Mouse (Mus musculus) gastrocnemius, adult 18-20 months (tissue): ENCODE measurements around the gene Casp7. TPM values are rescaled to one million over a fixed set of nuclear protein-coding genes. Genes with fewer than 3 reads are reported as not detected.
A peak's percentile ranks its signal among the peaks of the same experiment; 100 is the strongest.
"Not testable (repeated sequence)": the region's sequence is repeated elsewhere in the genome, so short reads cannot be mapped to it uniquely, and the experiment has no call there.

ENCODE experiments used
- DNase-seq: peaks from one replicate; pipeline ENCODE4 v3.0.0; 2021; ENCODE audit warnings: low spot score
- total RNA-seq, 2 experiments: library from RNA; stranded (reverse); gene quantifications; 2 replicates each; pipeline ENCODE4 v1.2.3; 2021

The Casp7 gene
- total RNA-seq, 2 experiments from 2014 or later, result 3.3 to 3.7 TPM

DNA sequence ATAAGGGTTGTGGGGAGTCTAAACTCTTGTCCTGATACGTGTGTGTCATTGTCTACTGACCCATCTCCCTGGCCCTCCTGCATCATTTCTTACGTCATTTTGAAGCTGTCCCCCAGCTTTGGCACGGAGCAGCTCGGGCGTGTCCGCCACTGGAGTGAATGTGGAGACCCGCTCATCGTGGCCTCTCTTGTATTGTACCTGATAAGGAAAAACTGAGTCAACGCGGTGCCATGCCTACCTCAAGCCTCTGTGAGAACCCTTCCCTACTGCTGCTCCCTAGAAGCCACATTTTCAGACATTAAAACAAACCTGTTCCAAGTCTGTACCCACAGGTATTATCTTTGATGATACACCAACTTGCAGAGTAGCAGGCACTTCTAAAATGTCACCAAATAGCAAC, 15.5 kb upstream of the Casp7 start:
- no peak for DNase-seq

DNA sequence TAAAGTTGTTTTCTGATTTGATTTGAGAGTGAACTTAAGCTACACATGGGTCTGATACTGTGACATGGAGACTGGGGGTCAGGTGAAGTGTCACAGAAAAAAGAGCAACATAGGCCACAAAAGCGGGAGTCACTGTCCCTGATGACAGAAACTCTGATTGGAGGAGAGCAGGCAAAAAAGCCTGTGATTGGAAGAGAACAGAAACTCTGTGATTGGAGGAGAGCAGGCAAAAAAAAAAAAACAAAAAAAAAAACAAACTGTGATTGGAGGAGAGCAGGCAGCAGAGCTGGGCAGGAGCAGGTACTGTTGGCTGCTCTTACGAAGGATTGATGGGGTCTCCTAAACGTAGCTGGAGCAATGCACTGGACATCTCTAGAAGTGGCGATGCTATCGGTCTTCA, 11.4 kb upstream of the Casp7 start:
- DNase-seq, result no peak

DNA sequence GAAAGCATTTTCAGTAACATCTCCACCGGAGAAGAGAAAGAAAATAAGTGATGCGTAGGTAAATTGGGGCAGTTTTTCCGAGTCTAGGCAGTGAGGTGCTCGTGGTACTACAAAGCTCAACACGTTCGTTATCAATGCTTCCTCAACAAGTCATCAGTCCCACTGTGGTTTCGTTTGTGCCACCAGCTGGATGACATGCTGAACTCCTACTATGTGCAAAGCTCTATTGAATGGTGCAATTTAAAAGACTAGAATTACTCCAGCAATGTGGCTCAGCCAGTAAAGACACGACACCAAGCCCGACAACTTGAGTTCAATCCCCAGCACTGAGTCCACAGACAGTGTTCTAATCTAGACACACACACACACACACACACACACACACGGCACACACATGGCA, 10.8 kb upstream of the Casp7 start:
- DNase-seq, result no peak

DNA sequence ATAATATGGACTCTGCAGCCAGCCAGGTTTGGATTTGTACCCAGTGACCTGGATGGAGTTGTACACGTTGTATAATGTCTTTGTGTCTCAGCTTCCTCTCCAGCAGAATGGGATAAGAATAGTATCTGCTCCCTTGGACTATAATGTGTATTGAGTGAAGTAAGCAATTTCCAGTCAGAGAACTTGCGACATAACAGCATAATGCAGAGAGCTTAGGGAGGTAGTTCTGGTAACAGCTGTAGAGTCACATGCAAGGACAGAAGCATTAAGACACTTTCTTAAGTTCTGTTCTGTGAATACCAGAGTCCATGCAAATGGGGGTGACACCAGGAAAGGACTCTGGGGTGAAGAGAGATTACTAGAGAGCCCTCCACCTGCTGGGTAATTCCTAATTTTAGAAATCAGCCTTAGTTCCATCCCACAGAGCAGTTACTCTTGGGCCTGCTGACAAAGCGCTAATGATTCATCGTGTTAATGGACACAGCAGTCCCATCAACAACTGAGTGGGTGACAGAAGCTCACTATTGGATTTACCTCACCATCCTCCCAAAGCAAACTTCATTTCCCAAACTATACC, 9.1 kb upstream of the Casp7 start:
- peak; percentile 43 for DNase-seq

DNA sequence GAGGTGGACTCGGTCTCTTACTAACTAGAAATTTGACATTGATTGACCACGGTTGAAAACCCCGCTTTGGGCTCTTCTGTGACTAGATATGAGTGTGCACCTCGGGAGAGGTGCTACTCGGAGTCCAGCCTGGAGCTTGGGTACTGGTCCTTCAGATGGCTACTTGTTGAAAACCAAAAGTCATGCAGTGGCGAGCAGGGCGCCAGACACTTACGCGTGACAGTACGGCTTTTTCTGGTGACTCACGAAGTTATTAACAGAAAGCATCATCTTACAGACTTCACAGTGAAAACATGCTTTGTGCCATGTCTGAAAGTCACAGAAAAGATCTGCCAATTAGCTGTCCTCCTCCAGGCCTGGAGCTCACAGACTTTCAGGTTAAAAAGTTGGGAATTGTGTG, 7.8 kb upstream of the Casp7 start:
- peak; percentile 81 for DNase-seq

DNA sequence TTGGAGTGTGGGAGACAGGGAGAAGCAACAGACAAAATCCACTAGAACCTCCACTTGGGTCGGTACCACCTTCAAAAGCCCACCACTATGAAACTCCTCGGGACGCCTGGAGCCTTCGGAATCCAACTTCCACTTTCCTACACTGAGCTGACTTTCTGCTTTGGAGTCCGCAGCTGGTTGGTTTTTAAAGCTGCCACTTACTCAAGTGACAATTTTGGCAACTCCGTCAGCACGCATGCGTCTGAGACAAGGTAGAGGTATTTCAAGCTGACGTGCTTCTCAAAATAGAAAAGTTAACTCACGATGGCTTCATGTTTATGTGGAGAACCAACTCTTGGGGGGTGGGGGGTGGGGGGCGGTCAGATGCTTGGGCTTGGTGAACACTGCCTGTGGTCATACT, 7.0 kb upstream of the Casp7 start, which contains the start of gene Nrap:
Nrap (minus strand) TSS at position 159 of the 400 bp plus-strand sequence.
- DNase-seq, result peak; percentile 84

DNA sequence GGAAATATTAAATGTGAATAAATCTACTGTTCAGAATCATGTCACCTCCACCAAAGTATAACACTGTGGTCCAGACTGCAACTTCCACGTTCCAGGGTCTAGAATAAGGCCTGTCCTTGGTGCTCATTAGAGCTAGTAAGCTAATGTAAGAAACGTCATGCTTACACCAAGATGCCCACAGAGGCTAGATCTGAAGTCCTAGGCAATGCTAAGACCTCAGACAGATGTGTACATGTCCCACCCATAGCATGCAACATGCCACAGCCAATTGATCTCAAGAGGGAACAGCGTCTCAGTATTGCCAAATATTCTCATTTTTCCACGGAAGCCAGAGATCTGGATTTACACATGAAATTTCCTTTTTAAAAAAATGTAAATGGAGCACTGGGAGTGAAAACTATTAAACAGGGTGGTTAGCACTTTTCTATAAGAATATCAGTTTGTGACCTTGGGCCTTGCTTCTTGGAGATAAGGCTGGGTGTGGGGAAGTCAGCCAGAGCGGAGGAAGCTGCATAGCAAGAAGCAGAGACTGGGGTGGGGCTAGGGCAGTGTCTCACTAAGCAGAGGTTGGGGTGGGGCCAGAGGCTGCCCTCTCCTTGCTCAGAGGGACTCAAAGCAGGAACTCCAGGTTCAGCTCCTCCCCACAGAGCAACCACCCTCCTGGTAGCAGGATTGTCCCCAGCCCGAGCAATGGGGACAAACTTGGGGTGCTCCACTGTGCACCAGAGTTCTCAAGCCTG, 5.5 kb upstream of the Casp7 start:
- DNase-seq, result no peak

DNA sequence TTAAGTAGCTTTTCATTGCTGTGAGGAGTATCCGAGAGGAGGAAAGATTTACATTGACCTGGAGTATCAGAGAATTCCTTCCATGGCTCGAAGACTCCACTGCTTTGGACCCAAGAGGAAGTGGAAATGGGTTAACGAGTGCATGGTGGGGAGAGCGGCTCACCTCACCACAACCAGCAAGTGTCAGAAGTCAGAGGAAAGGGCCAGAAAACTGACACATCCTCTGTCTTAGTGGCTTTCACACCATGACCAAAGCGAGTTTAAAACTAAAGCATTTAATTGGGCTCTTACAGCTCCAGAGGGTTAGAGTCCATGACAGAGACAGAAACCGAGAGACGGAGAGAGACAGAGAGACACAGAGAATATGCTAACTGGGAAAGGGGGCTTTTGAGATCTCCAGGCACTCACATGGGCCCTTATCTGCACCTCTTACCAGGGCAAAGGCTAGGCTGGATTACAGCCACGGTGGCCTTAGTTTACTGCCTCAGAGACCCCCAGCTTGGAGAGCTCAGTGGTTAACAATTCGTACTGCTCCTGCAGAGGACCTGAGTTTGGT, 3.5 kb upstream of the Casp7 start:
- no peak for DNase-seq

DNA sequence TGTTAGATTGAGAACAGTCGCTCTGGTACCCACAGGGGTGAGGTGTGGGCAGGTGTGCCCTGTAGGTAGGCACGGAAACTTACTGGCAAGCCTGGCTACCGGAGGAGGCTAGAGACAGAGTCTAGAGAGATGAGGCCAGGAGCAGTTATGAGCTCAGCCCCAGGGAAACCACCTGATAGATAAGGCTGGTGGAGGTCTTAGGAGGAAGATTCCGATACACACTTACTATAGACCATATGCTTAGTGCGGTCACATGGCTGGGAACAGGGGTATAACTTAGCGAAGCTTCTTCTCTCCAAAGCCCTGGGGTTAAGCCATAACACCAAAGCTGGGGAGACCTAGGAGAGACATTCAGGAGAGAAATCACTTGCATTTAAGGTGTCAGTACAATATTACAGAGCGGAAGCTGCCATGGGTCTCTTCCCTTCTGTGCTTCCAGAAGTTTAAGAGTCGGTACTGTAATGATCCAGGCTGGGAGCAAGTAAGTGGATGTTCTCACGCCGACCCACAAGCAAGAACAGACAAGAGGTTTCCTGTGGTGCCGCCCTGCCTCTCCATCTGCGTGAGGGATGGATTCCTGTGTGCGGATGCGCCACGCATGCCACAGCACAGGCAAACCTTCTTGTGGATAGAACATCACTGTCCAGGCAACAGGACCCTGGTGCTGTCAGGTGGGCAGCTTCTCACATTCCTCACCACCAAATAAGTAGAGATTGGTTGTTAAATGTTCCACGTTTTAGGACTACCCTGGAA, 1.6 kb upstream of the Casp7 start:
- no peak for DNase-seq

DNA sequence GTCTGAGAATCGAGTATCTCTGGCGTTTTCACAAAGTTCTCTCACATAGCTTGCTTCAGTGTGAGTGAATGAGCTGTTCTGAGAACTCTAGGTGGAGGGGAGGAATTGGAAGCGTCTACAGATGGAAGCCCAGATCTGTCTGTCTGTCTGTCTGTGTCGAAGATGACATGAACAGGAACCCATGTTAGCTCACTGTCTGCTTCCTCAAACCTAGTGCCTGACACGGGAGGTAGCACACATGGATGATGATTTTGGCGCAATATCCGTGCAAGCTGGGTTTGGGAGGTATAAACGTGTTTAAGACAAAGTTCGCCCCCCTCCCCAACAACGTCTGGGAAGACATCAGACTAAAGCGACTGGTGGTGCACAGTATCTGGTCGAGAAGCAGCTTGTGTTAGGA, 702 bp upstream of the Casp7 start:
- no peak for DNase-seq

DNA sequence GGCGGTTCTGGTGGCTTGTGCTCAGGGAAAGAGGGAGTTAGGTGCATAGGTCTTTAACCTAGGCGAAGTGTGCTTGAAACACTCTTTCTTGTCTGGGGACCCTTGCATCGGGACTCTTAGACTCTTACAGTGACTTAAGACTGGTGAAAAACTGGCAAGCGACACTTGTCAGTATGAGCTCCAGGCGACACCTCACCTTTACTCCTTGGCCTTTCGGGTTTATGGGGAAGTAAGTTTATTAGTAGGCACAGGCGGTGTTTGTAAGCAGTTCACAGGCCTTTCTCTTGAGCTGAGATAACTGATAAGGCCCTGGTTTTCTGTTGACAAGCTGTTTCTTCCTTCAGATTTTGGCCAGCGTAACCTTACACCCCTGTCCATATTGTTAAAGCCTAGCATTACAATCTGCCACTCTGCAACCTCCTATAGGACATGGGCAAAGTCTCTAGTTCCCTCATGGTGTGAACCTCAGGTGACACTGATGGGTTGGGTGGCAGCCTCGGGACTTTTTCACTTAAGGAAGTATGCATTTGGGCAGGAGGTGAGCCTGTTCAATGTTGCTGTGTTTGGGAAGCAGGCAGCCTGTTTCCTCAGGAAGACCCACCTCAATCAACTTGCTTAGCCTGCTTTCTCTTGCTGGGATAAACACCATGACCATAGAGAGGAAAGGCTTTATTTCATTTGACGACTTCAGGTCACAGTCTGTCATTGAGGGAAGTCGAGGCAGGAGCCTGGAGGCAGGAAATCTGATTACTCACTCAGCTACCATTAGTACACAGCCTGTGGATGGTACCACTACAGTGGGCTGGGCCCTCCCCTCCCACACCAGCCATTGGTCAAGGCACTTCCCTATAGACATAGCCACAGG, 966 bp downstream of the Casp7 start:
- no peak for DNase-seq

DNA sequence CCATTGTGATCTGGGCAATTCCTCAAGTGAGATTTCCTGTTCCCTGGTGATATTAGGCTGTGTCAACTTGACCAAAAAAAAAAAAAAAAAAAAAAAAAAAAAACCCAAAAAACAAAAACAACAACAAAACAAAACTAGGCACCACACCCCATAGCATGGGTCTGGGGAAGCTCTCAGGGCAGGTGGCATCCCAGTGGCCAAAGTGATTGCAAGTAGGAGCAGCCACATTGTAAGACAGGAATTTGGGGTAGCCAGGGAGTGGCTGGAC, 1.5 kb downstream of the Casp7 start:
- no peak for DNase-seq

DNA sequence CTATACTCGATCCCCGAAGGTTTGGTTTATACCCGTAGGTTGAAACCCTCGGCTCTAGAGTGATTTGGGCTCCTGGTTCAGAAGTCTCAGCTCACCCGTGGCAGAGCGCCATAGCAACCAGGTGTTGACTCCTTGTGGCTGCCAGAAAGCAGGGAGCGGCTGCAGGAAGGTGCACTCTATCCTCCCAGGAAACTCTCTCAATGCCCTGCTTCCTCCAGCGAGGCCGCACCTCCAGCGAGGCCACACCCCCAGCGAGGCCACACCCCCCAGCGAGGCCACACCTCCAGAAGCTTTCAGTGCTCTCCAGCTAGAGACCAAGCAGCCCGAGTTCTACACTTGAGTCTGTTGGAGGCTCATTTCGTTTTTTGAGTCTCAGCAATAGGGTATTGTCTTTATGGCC, 3.3 kb downstream of the Casp7 start:
- peak; percentile 77 for DNase-seq

DNA sequence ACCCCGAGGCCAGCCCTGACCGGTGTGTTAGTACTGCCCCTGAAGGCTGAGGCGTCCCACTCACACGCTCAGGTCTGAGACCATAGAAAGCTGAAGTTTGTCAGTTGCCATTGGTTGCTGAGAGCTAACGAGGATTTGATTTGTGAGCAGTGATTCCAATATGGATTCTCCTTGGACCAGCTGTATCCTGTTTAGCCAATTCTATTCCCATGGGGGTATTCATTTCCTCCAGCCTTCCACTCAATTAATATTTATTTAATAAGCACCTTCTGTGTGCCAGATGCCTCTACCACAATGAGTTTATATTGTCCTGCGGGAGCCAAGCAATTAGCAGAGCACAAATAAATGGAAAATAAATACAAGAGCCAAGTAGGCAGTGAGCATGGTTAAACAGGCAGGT, 4.9 kb downstream of the Casp7 start:
- no peak for DNase-seq

DNA sequence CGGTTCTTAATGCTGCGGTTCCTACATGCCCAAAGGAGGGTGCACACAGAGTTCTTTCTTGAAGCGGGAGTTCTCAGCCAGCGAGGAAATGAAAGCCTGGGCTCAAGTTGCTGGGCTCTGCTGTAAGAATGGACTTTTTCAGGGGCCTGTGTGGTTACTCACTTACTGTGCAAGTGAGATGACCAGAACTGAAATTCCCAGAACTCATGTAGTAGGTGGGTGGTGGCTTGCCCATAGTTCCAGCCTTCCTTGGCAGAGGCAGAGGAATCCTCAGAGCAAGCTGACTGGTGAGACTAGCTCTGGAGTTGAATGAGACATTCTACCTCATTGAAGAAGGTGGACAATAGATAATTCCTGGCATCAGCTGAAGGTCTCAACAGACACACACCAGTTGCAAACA, 8.9 kb downstream of the Casp7 start:
- no peak for DNase-seq

DNA sequence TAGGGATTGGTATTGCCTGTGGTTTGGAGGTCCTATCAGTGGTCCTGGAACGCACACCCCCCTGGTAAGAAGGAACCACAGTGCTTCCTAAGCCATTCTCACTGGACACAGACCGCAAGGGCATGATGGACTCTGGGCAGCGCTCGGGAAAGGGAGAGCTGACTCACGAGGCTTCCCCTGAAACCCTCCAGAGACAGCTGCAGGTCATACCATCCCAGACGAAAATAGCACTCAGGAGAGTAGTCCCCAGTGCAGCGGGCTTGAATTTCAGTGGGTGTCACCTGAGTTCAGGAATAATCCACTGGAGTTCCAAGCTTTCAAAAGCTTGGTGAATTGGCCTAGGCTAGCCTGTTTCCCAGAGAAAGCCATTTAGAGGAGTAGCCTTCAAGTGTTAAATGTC, 9.7 kb downstream of the Casp7 start:
- DNase-seq, result peak; percentile 83

DNA sequence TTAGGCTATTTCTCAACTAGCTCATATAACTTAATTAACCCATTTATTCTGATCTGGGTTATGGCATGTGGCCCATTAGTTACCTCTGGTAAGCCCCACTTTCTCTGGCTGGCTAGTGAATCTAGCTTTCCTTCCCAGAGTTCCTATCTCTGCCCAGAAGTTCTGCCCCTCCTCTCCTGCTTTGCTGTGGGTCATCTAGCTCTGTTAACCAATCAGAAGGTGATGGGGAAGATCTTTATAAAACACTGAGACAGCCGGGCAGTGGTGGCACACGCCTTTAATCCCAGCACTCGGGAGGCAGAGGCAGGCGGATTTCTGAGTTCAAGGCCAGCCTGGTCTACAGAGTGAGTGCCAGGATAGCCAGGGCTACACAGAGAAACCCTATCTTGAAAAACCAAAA, 13.0 kb downstream of the Casp7 start:
- DNase-seq, result not testable (repeated sequence)

DNA sequence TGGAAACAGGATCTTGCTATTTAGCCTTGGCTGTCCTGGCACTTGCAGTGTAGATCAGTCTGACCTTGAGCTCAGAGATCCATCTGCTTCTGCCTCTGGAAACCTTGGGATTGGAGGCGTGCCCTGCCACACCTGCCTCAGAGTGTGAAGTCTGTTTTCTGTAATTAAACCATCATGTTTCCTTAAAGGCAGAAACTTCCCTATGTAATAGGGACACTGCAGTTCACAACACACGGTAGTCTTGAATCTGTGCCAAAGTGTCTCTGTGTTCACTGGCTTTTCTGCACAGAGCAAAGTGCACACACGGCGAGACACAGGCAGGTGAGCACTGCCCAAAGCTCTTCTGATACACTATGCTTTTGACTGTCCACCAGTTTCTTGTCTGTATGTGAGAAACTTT, 21.5 kb downstream of the Casp7 start:
- DNase-seq, result no peak

DNA sequence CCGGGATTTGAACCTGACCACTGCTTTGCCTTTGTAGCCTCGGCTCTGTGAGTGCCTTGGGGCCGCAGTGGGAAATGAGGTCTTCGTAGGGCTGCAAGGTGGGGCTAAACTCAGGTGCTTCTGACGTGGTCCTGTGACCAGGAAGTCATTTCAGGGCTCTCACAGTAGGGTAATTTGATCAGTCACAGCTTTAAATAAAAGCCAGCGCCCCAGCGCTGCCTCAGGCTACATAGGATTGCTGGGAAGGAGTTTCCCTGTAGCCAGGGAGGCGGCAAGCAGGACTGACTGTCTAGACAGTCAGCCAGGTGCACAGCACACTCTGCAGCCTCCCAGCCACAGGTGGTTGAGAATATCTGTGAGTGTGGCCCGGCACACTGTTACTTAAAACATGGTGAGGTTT, 22.5 kb downstream of the Casp7 start:
- DNase-seq, result no peak

DNA sequence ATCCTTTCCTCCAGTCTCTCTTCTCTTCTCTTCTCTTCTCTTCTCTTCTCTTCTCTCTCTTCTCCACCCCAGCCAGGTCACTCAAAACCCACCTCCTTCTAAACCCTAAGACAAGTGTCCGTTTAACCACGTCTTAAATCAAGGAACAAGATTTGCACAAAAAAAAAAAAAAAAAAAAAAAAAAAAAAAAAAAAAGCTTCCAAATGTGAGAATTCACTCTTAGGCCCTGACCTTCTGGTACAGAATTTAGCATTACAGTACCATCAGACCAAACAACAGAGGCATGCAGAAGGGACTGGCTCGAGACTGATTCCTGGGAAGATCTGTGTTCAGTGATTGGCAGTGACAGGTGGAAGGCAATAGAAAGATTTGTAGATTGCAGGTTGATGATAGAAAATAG, 23.4 kb downstream of the Casp7 start:
- DNase-seq, result no peak

DNA sequence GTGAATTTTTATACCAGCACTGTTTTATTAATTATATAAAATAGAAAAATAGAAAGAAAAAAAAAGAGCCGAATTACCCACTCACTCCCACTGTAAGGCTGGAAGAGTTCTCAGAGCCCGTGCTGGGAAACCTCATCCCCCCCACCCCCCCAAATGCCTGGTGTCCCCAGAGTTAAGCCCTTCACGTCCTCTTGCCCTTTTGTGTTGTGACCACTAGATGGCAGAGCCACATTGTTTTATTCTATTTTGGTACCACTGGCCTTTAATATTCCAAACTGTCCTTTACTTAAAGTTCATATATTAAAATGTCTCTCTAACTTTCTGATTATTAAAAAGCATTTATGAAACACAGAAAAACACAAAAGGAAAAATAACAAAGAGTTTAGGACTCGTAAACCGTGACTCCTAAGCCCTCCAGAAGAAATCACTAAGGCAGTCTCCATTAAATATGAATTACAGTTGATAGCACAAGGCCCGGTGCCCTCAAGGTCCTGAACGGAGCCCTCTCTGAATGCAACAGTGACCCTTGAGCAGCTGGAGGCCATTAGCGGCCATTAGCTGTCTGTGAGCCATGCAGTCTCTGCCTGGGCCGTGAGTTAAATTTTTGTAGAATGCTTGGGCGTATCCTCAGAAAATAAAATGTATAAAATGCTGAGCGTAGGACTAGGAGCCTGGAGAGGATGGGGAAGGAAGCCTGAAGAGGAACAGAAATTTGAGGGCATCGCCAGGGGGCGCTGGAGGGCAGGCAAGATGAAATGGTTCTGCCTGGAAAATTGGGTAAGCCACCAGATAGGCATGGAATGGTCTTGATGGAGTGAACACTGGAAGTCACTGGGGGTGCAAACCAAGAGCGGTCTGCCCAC, 25.8 kb downstream of the Casp7 start:
- DNase-seq, result peak; percentile 88
